Mouse (Mus musculus): ENCODE measurements around the gene Lmo4. TPM values are rescaled to one million over a fixed set of nuclear protein-coding genes. Genes with fewer than 3 reads are reported as not detected.

Lmo4 gene
- polyA plus RNA-seq, 1 experiment from 2014 or later: 65.3 TPM

DNA sequence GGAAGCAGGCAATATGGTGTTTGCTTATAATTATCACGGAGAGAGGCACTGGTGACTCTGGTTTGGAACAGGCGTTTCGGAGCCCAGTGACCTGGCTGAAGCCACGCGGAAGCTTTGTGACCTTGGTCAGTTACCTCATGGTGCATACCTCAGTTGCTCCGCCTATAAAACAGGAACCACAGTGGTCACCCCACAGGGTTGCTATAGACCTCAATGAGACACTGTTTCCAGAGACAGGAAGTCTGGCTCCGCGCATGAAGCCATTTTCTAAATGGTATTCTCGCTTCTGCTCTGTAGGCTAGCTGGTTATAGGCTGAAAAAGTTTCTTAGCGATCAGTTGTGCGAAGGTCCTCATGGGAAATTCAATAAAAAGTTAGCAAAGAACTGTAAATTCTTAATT is 33.5 kb upstream of the Lmo4 start:
- no peaks in the 10 kb centered on the region for H3K36me3 ChIP-seq (ENCODE audit: insufficient read depth, low read length)
- H3K4me2 ChIP-seq (replicated peaks; ENCODE audit: low read depth, low read length): no peak overlapping the region
- H3K4me3 ChIP-seq (ENCODE audit: low read depth, low read length): no peak overlapping the region
- ATAC-seq (no peak), DNase-seq (ENCODE audit: low spot score) (no peak)
- no peaks in the 10 kb centered on the region for H3K4me1 ChIP-seq (ENCODE audit: insufficient read depth, low read depth, low read length)
- 95% methylated on average over 11 of the region's 11 CpGs for WGBS
- no peak for TF ChIP-seq EP300 (IDR thresholded peaks at IDR 0.05)
- TF ChIP-seq CTCF (IDR thresholded peaks at IDR 0.05): no peak
- H3K27me3 ChIP-seq (replicated peaks; ENCODE audit: insufficient read depth, low read length): no peaks in the 10 kb centered on the region
- H3K27ac ChIP-seq (ENCODE audit: low read length): no peak overlapping the region
- H3K9ac ChIP-seq (replicated peaks; ENCODE audit: low read depth): no peak overlapping the region
- no peaks in the 10 kb centered on the region for H3K9me3 ChIP-seq (ENCODE audit: low read length)

DNA sequence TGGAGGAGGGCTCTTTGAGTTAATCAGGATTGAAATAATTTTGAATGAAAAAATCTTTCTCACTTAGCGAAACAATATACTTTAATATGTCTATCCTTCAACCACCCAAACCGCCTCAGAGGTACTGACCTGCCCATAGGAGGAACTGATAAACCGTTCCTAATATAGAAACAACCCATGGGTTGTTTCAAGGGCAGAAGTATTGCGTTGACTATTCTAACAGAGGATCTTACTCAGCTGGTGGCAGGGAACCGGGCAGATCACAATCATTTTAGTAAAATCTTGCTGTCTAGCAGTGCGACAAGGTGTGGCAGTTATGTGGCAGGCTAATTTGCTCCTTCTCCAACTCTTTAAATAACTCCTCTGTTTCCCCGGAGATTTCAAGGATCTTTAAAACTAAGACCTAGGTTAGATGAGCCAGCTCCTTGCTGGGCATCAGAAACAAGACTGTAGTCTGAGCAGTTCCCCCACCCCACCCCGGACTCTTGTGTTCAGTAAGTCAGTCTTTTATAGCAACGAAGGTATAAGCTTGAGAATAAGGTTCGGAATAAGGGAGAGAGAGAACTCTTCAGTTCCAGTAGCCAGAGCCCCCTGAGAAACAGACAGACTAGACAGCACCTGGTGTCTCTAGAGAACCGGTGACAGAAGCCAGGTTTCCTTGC is 27.5 kb upstream of the Lmo4 start:
- DNase-seq (ENCODE audit: low spot score): no peak
- peak; percentile 32 for ATAC-seq
- 59% methylated on average over 11 of the region's 11 CpGs for WGBS

GRCm38 (mm10) chr3:144231931-144232330 is 26.9 kb upstream of the Lmo4 start:
- DNase-seq (ENCODE audit: low spot score) (peak; percentile 86), ATAC-seq (peak; percentile 83)
- WGBS: 49% methylated on average over 6 of the region's 6 CpGs
- no peaks in the 10 kb centered on the region for H3K9me3 ChIP-seq (ENCODE audit: low read length)
- H3K27me3 ChIP-seq (replicated peaks; ENCODE audit: insufficient read depth, low read length): no peaks in the 10 kb centered on the region
- no peak overlapping the region for H3K4me2 ChIP-seq (replicated peaks; ENCODE audit: low read depth, low read length)
- no peak for TF ChIP-seq CTCF (IDR thresholded peaks at IDR 0.05)
- peak; percentile 50; the same call in 1 of the 2 replicates for TF ChIP-seq EP300 (IDR thresholded peaks at IDR 0.05)
- H3K27ac ChIP-seq (ENCODE audit: low read length): no peak overlapping the region
- H3K36me3 ChIP-seq (ENCODE audit: insufficient read depth, low read length): no peaks in the 10 kb centered on the region
- no peaks in the 10 kb centered on the region for H3K4me1 ChIP-seq (ENCODE audit: insufficient read depth, low read depth, low read length)
- H3K9ac ChIP-seq (replicated peaks; ENCODE audit: low read depth): no peak overlapping the region
- no peak overlapping the region for H3K4me3 ChIP-seq (ENCODE audit: low read depth, low read length)

More for the DNA sequence above, 27.5 kb upstream of the Lmo4 start:
- Histone ChIP-seq H3K9ac (replicated peaks; ENCODE audit: low read depth) (no peak overlapping the region), H3K27me3 (replicated peaks; ENCODE audit: insufficient read depth, low read length) (no peaks in the 10 kb centered on the region), H3K36me3 (ENCODE audit: insufficient read depth, low read length) (no peaks in the 10 kb centered on the region), H3K4me2 (replicated peaks; ENCODE audit: low read depth, low read length) (no peak overlapping the region), H3K4me3 (ENCODE audit: low read depth, low read length) (no peak overlapping the region), H3K9me3 (ENCODE audit: low read length) (no peaks in the 10 kb centered on the region), H3K4me1 (ENCODE audit: insufficient read depth, low read depth, low read length) (no peaks in the 10 kb centered on the region), H3K27ac (ENCODE audit: low read length) (0 out of 2 replicates have a peak overlapping the region, but pooled peaks have one; percentile 14)
- TF ChIP-seq EP300 (IDR thresholded peaks at IDR 0.05): no peak
- TF ChIP-seq CTCF (IDR thresholded peaks at IDR 0.05): no peak

DNA sequence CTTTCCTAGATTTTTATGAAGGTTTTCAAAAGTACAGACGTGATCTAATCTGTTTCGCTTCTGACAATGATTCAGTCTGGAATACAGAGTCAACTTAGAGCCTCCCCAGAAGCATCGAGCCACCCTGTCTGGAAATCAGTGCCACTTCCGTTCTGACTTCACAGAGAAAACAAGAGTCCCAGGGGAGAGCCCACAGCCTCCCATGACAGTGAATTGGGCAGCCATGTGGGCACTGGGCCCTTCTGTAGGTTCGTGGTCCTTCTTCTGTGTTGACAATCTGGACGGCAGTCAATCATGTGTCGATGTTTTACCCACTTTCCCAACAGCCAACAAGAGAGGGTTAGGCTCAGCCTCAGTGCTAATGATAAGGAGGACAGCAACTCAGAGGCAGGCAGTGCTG is 26.4 kb upstream of the Lmo4 start:
- no peak for ATAC-seq
- no peaks in the 10 kb centered on the region for H3K27me3 ChIP-seq (replicated peaks; ENCODE audit: insufficient read depth, low read length)

DNA sequence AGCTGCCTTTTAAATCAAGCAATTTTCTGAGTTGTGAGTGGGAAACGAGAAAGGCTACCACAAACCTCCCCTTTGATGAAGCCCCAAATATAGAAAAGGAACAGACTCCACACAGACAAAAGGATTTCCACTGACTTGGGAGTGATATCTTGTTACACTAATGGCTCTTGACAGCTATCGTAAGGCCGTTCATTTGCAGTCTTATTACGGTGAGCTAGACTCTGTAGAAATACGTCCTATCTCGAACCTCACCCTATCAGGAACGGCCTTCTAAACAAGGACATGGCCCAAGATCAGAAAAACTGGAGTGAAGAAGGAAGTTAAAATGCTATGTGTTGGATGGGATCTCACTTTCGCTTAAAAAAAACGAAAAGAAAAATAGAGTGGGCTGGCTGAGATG is 25.0 kb upstream of the Lmo4 start:
- ATAC-seq: no peak
- Histone ChIP-seq H3K9me3 (ENCODE audit: low read length) (no peaks in the 10 kb centered on the region), H3K27me3 (replicated peaks; ENCODE audit: insufficient read depth, low read length) (no peaks in the 10 kb centered on the region), H3K36me3 (ENCODE audit: insufficient read depth, low read length) (no peaks in the 10 kb centered on the region), H3K27ac (ENCODE audit: low read length) (no peak overlapping the region), H3K9ac (replicated peaks; ENCODE audit: low read depth) (no peak overlapping the region), H3K4me2 (replicated peaks; ENCODE audit: low read depth, low read length) (no peak overlapping the region), H3K4me3 (ENCODE audit: low read depth, low read length) (no peak overlapping the region), H3K4me1 (ENCODE audit: insufficient read depth, low read depth, low read length) (no peaks in the 10 kb centered on the region)
- TF ChIP-seq EP300 (IDR thresholded peaks at IDR 0.05) (no peak), CTCF (IDR thresholded peaks at IDR 0.05) (no peak)
- WGBS: 63% methylated on average over 9 of the region's 9 CpGs
- DNase-seq (ENCODE audit: low spot score): no peak

More for the DNA sequence above, 26.4 kb upstream of the Lmo4 start:
- no peak overlapping the region for H3K4me2 ChIP-seq (replicated peaks; ENCODE audit: low read depth, low read length)
- no peak overlapping the region for H3K4me3 ChIP-seq (ENCODE audit: low read depth, low read length)
- H3K9me3 ChIP-seq (ENCODE audit: low read length): no peaks in the 10 kb centered on the region
- H3K4me1 ChIP-seq (ENCODE audit: insufficient read depth, low read depth, low read length): no peaks in the 10 kb centered on the region
- no peak for DNase-seq (ENCODE audit: low spot score)
- TF ChIP-seq EP300 (IDR thresholded peaks at IDR 0.05): no peak
- no peak for TF ChIP-seq CTCF (IDR thresholded peaks at IDR 0.05)
- H3K36me3 ChIP-seq (ENCODE audit: insufficient read depth, low read length): no peaks in the 10 kb centered on the region
- no peak overlapping the region for H3K9ac ChIP-seq (replicated peaks; ENCODE audit: low read depth)
- H3K27ac ChIP-seq (ENCODE audit: low read length): no peak overlapping the region
- 63% methylated on average over 7 of the region's 7 CpGs for WGBS

- Histone ChIP-seq H3K9me3 (ENCODE audit: low read length) (no peaks in the 10 kb centered on the region), H3K4me1 (ENCODE audit: insufficient read depth, low read depth, low read length) (no peaks in the 10 kb centered on the region), H3K27me3 (replicated peaks; ENCODE audit: insufficient read depth, low read length) (no peaks in the 10 kb centered on the region), H3K9ac (replicated peaks; ENCODE audit: low read depth) (no peak overlapping the region), H3K4me3 (ENCODE audit: low read depth, low read length) (no peak overlapping the region), H3K36me3 (ENCODE audit: insufficient read depth, low read length) (no peaks in the 10 kb centered on the region), H3K27ac (ENCODE audit: low read length) (no peak overlapping the region), H3K4me2 (replicated peaks; ENCODE audit: low read depth, low read length) (no peak overlapping the region)
- TF ChIP-seq EP300 (IDR thresholded peaks at IDR 0.05) (no peak), CTCF (IDR thresholded peaks at IDR 0.05) (no peak)
- WGBS: 77% methylated on average over 7 of the region's 7 CpGs
- DNase-seq (ENCODE audit: low spot score): no peak
- ATAC-seq: no peak
Observed at GRCm38 (mm10) chr3:144229312-144229711, 24.3 kb upstream of the Lmo4 start.

All from lung, postnatal 0 days (tissue).